Mouse (Mus musculus) C2C12 (cell line): ENCODE results near the gene Abcc9. TPM values are rescaled to one million over a fixed set of nuclear protein-coding genes. Genes with fewer than 3 reads are reported as not detected.

Experiments
- H3K27me3 ChIP-seq: one replicate; pipeline ENCODE4 v1.6.1; 2011; ENCODE audit not compliant: control insufficient read depth, insufficient read depth, insufficient read length
- H3K36me3 ChIP-seq: one replicate; pipeline ENCODE4 v1.6.1; 2011; ENCODE audit not compliant: control insufficient read depth, insufficient read depth
- H3K4me3 ChIP-seq: one replicate; pipeline ENCODE4 v1.5.1; 2011; ENCODE audit warnings: mild to moderate bottlenecking, control low read depth; ENCODE audit not compliant: poor library complexity, insufficient read depth, severe bottlenecking
- H3K79me2 ChIP-seq: one replicate; pipeline ENCODE4 v1.6.1; 2011; ENCODE audit not compliant: control insufficient read depth, insufficient read depth
- H3K79me3 ChIP-seq: one replicate; pipeline ENCODE4 v1.6.1; 2011; ENCODE audit warnings: low read depth, control low read depth
- H3ac ChIP-seq: one replicate; pipeline ENCODE3; 2011; ENCODE audit warnings: low read depth; ENCODE audit not compliant: control insufficient read depth, insufficient read length
- CEBPB ChIP-seq: IDR thresholded peaks from one replicate; pipeline ENCODE4 v1.6.1; 2011; ENCODE audit warnings: low read depth, mild to moderate bottlenecking, control low read depth, moderate library complexity
- CTCF ChIP-seq: IDR thresholded peaks from one replicate; pipeline ENCODE4 v1.5.1; 2011; ENCODE audit not compliant: control insufficient read depth, insufficient read depth, insufficient read length
- FOSL1 ChIP-seq: IDR thresholded peaks from one replicate; pipeline ENCODE4 v1.8.0; 2011; ENCODE audit warnings: mild to moderate bottlenecking, low read length; ENCODE audit not compliant: poor library complexity, insufficient read depth, severe bottlenecking
- MAX ChIP-seq: IDR thresholded peaks from one replicate; pipeline ENCODE4 v1.6.1; 2011; ENCODE audit warnings: mild to moderate bottlenecking, control low read depth
- MYOD1 ChIP-seq: IDR thresholded peaks from one replicate; pipeline ENCODE4 v1.6.1; 2011; ENCODE audit warnings: low read depth; ENCODE audit not compliant: control insufficient read depth, insufficient read length
- MYOG ChIP-seq: IDR thresholded peaks from one replicate; pipeline ENCODE4 v1.6.1; 2011; ENCODE audit not compliant: control insufficient read depth, insufficient read length; ENCODE audit errors: extremely low read depth
- USF1 ChIP-seq: IDR thresholded peaks from one replicate; pipeline ENCODE4 v1.6.1; 2011; ENCODE audit warnings: low read depth, mild to moderate bottlenecking, control low read depth, moderate library complexity
- polyA plus RNA-seq: library from polyadenylated mRNA; unstranded; fragments of >200 nt; fragmentation: generic; extraction: Trizol; gene quantifications from one replicate; pipeline ENCODE4 v1.2.1, GENCODE M21; 2012; ENCODE audit warnings: missing spikeins

The Abcc9 gene
- polyA plus RNA-seq, 1 experiment: under 0.01 TPM

GRCm38 (mm10) chr6:142743193-142743592 is 41.1 kb upstream of the Abcc9 start:
- TF ChIP-seq CEBPB (no peak), MAX (no peak), FOSL1 (no peak), MYOG (no peak), USF1 (no peak), CTCF (no peak), MYOD1 (no peak)
- H3K4me3 ChIP-seq: no peak overlapping the region
- H3K36me3 ChIP-seq: no peaks in the 10 kb centered on the region
- no peaks in the 10 kb centered on the region for H3K79me3 ChIP-seq
- H3K79me2 ChIP-seq: no peaks in the 10 kb centered on the region
- H3K27me3 ChIP-seq: no peaks in the 10 kb centered on the region
- no peak overlapping the region for H3ac ChIP-seq

- Histone ChIP-seq H3ac (no peak overlapping the region), H3K79me3 (no peaks in the 10 kb centered on the region), H3K4me3 (no peak overlapping the region), H3K79me2 (no peaks in the 10 kb centered on the region), H3K27me3 (no peaks in the 10 kb centered on the region), H3K36me3 (no peaks in the 10 kb centered on the region)
- no peak for TF ChIP-seq MYOD1
Measured at GRCm38 (mm10) chr6:142741763-142742162, 39.6 kb upstream of the Abcc9 start.

GRCm38 (mm10) chr6:142738637-142739036 is 36.5 kb upstream of the Abcc9 start:
- H3K27me3 ChIP-seq: no peaks in the 10 kb centered on the region
- H3K79me2 ChIP-seq: no peaks in the 10 kb centered on the region
- no peaks in the 10 kb centered on the region for H3K79me3 ChIP-seq
- H3ac ChIP-seq: no peak overlapping the region
- no peaks in the 10 kb centered on the region for H3K36me3 ChIP-seq
- no peak for TF ChIP-seq MYOG
- TF ChIP-seq CTCF: no peak
- TF ChIP-seq MAX: no peak
- no peak overlapping the region for H3K4me3 ChIP-seq

- Histone ChIP-seq H3K4me3 (no peak overlapping the region), H3K36me3 (no peaks in the 10 kb centered on the region), H3K27me3 (no peaks in the 10 kb centered on the region), H3ac (no peak overlapping the region), H3K79me3 (no peaks in the 10 kb centered on the region), H3K79me2 (no peaks in the 10 kb centered on the region)
- TF ChIP-seq MAX (no peak), FOSL1 (no peak), CEBPB (no peak), MYOG (no peak), USF1 (no peak), MYOD1 (no peak), CTCF (no peak)
Measured at GRCm38 (mm10) chr6:142738225-142738624, 36.1 kb upstream of the Abcc9 start.

- Histone ChIP-seq H3K79me3 (no peaks in the 10 kb centered on the region), H3K79me2 (no peaks in the 10 kb centered on the region), H3K4me3 (no peak overlapping the region), H3K27me3 (no peaks in the 10 kb centered on the region), H3K36me3 (no peaks in the 10 kb centered on the region), H3ac (no peak overlapping the region)
- TF ChIP-seq MYOD1 (no peak), CTCF (peak; percentile 24)
Measured at GRCm38 (mm10) chr6:142735302-142736005, 33.3 kb upstream of the Abcc9 start.

- H3K36me3 ChIP-seq: no peaks in the 10 kb centered on the region
- no peak overlapping the region for H3K4me3 ChIP-seq
- TF ChIP-seq CTCF (no peak), CEBPB (no peak), FOSL1 (no peak), USF1 (no peak), MYOG (no peak), MYOD1 (no peak), MAX (no peak)
- no peaks in the 10 kb centered on the region for H3K79me3 ChIP-seq
- H3K27me3 ChIP-seq: no peaks in the 10 kb centered on the region
- H3K79me2 ChIP-seq: no peaks in the 10 kb centered on the region
- no peak overlapping the region for H3ac ChIP-seq
Measured at GRCm38 (mm10) chr6:142732567-142733290, 30.6 kb upstream of the Abcc9 start.
